Mouse (Mus musculus) intestine, embryonic 15.5 days (tissue): ENCODE results near the gene F11r. TPM values are rescaled to one million over a fixed set of nuclear protein-coding genes. Genes with fewer than 3 reads are reported as not detected.

Experiments used
- ATAC-seq: fragments of 200-750 bp; cut with Nextera tagmentation; 2 replicates; pipeline ENCODE4 v1.8.0; 2017; ENCODE audit warnings: moderate TSS enrichment, moderate library complexity
- H3K27ac ChIP-seq: fragments of 300-500 bp; sonication (generic); 2 replicates; pipeline ENCODE4 v1.5.1; 2015; ENCODE audit warnings: mild to moderate bottlenecking, inconsistent platforms
- H3K27me3 ChIP-seq: fragments of 300-500 bp; sonication (generic); replicated peaks from 2 replicates; pipeline ENCODE4 v1.6.1; 2015; ENCODE audit warnings: inconsistent platforms
- H3K36me3 ChIP-seq: fragments of 300-500 bp; sonication (generic); 2 replicates; pipeline ENCODE4 v1.6.1; 2015; ENCODE audit warnings: inconsistent platforms
- H3K4me1 ChIP-seq: fragments of 300-500 bp; sonication (generic); replicated peaks from 2 replicates; pipeline ENCODE4 v1.6.1; 2015; ENCODE audit warnings: inconsistent platforms
- H3K4me2 ChIP-seq: fragments of 300-500 bp; sonication (generic); replicated peaks from 2 replicates; pipeline ENCODE4 v1.6.1; 2015; ENCODE audit warnings: mild to moderate bottlenecking, inconsistent platforms
- H3K4me3 ChIP-seq: fragments of 300-500 bp; sonication (generic); replicated peaks from 2 replicates; pipeline ENCODE4 v1.5.1; 2015; ENCODE audit warnings: inconsistent platforms
- H3K9ac ChIP-seq: fragments of 300-500 bp; sonication (generic); 2 replicates; pipeline ENCODE4 v1.6.1; 2015; ENCODE audit warnings: inconsistent platforms
- H3K9me3 ChIP-seq: fragments of 300-500 bp; sonication (generic); 2 replicates; pipeline ENCODE4 v1.6.1; 2016; ENCODE audit warnings: inconsistent platforms
- WGBS: fragments of 180-500 bp; shearing (Covaris S2); methylation state at CpG from one replicate; pipeline ENCODE4 v1.1.7; 2015; 5-methylcytosine and 5-hydroxymethylcytosine counted together
- polyA plus RNA-seq: library from polyadenylated mRNA; unstranded; fragments of >200 nt; fragmentation: Nextera tagmentation; extraction: Ambion mirVana; gene quantifications from 2 replicates; pipeline ENCODE4 v1.2.1, GENCODE M21; 2015

Gene F11r
- polyA plus RNA-seq, 1 experiment from 2014 or later: 88.1 TPM

GRCm38 (mm10) chr1:171440025-171440725 is 2.8 kb downstream of the F11r start:
- Histone ChIP-seq H3K4me1 (peaks cover 24% of the 10 kb centered on the region), H3K36me3 (no peaks in the 10 kb centered on the region)

GRCm38 (mm10) chr1:171441466-171442412 is 4.4 kb downstream of the F11r start:
- peak overlapping the region; percentile 15 for H3K4me3 ChIP-seq
- no peak overlapping the region for H3K9ac ChIP-seq
- peak; percentile 68 for ATAC-seq

More at GRCm38 (mm10) chr1:171440025-171440725, 2.8 kb downstream of the F11r start:
- peak overlapping the region; percentile 86 for H3K27ac ChIP-seq
- no peaks in the 10 kb centered on the region for H3K27me3 ChIP-seq
- WGBS: 20% methylated on average over 9 of the region's 9 CpGs
- H3K9me3 ChIP-seq: no peaks in the 10 kb centered on the region
- H3K9ac ChIP-seq: peak overlapping the region; percentile 17; the same call in 1 of the 2 replicates
- H3K4me3 ChIP-seq: peak overlapping the region; percentile 58
- H3K4me2 ChIP-seq: peak overlapping the region; percentile 69
- ATAC-seq: no peak

GRCm38 (mm10) chr1:171442413-171442760 is 5.1 kb downstream of the F11r start:
- H3K4me1 ChIP-seq: peaks cover 21% of the 10 kb centered on the region
- no peaks in the 10 kb centered on the region for H3K9me3 ChIP-seq
- H3K4me3 ChIP-seq: peak overlapping the region; percentile 15
- no peaks in the 10 kb centered on the region for H3K36me3 ChIP-seq
- WGBS: 55% methylated on average over 8 of the region's 8 CpGs
- ATAC-seq: no peak
- peak overlapping the region; percentile 86 for H3K27ac ChIP-seq
- H3K9ac ChIP-seq: no peak overlapping the region
- H3K4me2 ChIP-seq: peak overlapping the region; percentile 69
- no peaks in the 10 kb centered on the region for H3K27me3 ChIP-seq

More at GRCm38 (mm10) chr1:171441466-171442412, 4.4 kb downstream of the F11r start:
- H3K27ac ChIP-seq: peak overlapping the region; percentile 86
- no peaks in the 10 kb centered on the region for H3K9me3 ChIP-seq
- H3K36me3 ChIP-seq: no peaks in the 10 kb centered on the region
- no peaks in the 10 kb centered on the region for H3K27me3 ChIP-seq
- H3K4me1 ChIP-seq: peaks cover 19% of the 10 kb centered on the region
- WGBS: 31% methylated on average over 7 of the region's 7 CpGs
- peak overlapping the region; percentile 69 for H3K4me2 ChIP-seq

DNA sequence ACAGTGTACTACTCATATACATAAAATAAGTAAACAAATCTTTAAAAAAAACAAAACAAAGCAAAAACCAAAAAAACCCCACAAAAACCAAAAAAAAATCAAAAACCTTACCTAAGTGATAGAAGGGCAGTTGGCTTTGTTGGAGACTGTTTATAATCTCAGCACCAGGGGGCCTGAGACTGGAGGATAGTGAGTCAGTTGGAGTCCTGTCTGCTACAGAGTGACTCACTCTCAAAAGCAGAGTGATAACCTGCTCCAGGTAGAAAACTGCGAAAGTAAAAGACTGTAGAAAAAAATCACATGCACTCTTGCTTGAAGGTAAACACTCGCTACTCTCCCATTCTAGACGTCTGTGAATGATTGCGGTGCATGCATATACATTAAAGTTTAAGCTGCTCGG is 7.7 kb downstream of the F11r start:
- Histone ChIP-seq H3K4me3 (no peak overlapping the region), H3K9ac (no peak overlapping the region), H3K4me2 (no peak overlapping the region), H3K27ac (no peak overlapping the region), H3K27me3 (no peaks in the 10 kb centered on the region), H3K9me3 (no peaks in the 10 kb centered on the region), H3K4me1 (peaks cover 25% of the 10 kb centered on the region), H3K36me3 (no peaks in the 10 kb centered on the region)
- 70% methylated on average over 5 of the region's 5 CpGs for WGBS
- ATAC-seq: no peak

DNA sequence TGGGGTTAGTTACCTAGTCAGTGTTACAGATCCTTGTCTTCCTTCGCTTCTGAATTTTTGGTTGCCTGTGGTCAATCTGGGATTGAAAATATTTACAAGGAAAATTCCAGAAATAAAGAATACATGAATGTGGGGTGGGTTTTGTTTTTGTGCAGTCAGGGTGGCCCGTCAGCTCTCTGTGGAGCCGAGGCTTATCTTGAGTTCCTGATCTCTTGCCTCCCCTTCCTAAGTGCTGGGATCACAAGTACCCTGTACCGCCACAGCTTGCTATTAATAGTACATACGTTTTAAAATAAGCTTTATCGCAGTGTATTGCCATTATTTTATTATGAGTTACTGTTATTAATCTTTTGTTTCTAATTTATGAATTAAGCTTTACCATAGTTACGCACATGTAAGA is 9.5 kb downstream of the F11r start:
- H3K4me3 ChIP-seq: no peak overlapping the region
- no peak for ATAC-seq
- H3K9me3 ChIP-seq: no peaks in the 10 kb centered on the region
- H3K36me3 ChIP-seq: no peaks in the 10 kb centered on the region
- H3K27me3 ChIP-seq: no peaks in the 10 kb centered on the region
- no peak overlapping the region for H3K4me2 ChIP-seq
- no peak overlapping the region for H3K27ac ChIP-seq
- H3K9ac ChIP-seq: no peak overlapping the region
- WGBS: 51% methylated on average over 7 of the region's 7 CpGs
- H3K4me1 ChIP-seq: peaks cover 14% of the 10 kb centered on the region

DNA sequence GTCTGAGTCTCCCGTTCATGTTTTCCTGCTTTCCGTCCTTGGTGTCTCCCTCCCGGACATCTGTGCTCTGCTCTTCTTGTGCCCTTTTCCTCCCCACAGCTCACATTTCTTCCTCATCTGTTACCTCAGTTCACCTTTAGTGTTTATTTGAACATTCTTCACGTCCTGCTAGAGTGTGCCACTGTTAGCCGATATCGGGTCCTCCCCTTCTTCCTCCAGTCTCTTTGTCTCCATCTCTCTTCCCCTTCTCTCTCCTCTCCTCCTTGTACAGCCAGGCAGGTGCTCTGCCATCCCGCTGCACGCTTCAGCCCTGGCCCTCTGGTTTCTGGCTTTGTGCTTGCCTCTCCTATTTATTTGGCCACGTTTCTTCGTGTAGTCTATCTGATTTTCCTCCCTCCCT is 10.4 kb downstream of the F11r start:
- Histone ChIP-seq H3K4me2 (peak overlapping the region; percentile 32; the same call in 1 of the 2 replicates), H3K9ac (no peak overlapping the region), H3K36me3 (no peaks in the 10 kb centered on the region), H3K4me1 (peaks cover 12% of the 10 kb centered on the region), H3K27ac (no peak overlapping the region), H3K27me3 (no peaks in the 10 kb centered on the region), H3K4me3 (no peak overlapping the region), H3K9me3 (no peaks in the 10 kb centered on the region)
- WGBS: 23% methylated on average over 10 of the region's 10 CpGs
- no peak for ATAC-seq

- peaks cover 11% of the 10 kb centered on the region for H3K4me1 ChIP-seq
- no peaks in the 10 kb centered on the region for H3K27me3 ChIP-seq
- no peak overlapping the region for H3K9ac ChIP-seq
- WGBS: 79% methylated on average over 11 of the region's 11 CpGs
- no peaks in the 10 kb centered on the region for H3K36me3 ChIP-seq
- H3K9me3 ChIP-seq: no peaks in the 10 kb centered on the region
- H3K4me2 ChIP-seq: no peak overlapping the region
- no peak overlapping the region for H3K4me3 ChIP-seq
- no peak overlapping the region for H3K27ac ChIP-seq
- no peak for ATAC-seq
Observed at GRCm38 (mm10) chr1:171450062-171450461, 12.7 kb downstream of the F11r start.

- no peak overlapping the region for H3K9ac ChIP-seq
- ATAC-seq: no peak
Observed at GRCm38 (mm10) chr1:171451001-171451400, 13.7 kb downstream of the F11r start.

DNA sequence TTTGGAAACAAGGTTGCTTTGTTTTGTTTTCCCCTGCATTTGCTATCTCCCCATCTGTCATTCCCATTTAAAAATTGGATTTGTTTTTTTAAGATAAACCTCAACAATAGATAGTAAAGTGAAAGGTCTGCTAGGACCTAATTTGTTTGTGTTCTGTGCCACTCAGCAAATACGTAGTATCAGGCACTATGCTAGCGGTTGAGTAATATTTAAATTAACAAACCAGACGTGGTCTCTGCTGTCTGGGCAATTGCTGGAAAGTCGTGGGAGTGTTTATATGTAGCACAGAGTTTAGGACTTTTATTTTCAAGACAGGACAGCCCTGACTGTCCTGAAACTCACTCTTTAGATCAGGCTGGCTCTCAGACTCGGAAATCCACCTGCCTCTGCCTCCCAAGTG is 15.2 kb downstream of the F11r start:
- no peaks in the 10 kb centered on the region for H3K9me3 ChIP-seq
- no peak overlapping the region for H3K9ac ChIP-seq
- no peaks in the 10 kb centered on the region for H3K36me3 ChIP-seq
- no peak overlapping the region for H3K4me2 ChIP-seq
- H3K4me3 ChIP-seq: no peak overlapping the region
- ATAC-seq: no peak
- H3K27me3 ChIP-seq: no peaks in the 10 kb centered on the region
- H3K4me1 ChIP-seq: peaks cover 7% of the 10 kb centered on the region
- WGBS: 60% methylated on average over 5 of the region's 5 CpGs
- no peak overlapping the region for H3K27ac ChIP-seq

More at GRCm38 (mm10) chr1:171451001-171451400, 13.7 kb downstream of the F11r start:
- Histone ChIP-seq H3K36me3 (no peaks in the 10 kb centered on the region), H3K4me2 (no peak overlapping the region), H3K4me3 (no peak overlapping the region), H3K4me1 (peaks cover 11% of the 10 kb centered on the region), H3K27me3 (no peaks in the 10 kb centered on the region), H3K27ac (no peak overlapping the region), H3K9me3 (no peaks in the 10 kb centered on the region)
- 63% methylated on average over 10 of the region's 10 CpGs for WGBS

DNA sequence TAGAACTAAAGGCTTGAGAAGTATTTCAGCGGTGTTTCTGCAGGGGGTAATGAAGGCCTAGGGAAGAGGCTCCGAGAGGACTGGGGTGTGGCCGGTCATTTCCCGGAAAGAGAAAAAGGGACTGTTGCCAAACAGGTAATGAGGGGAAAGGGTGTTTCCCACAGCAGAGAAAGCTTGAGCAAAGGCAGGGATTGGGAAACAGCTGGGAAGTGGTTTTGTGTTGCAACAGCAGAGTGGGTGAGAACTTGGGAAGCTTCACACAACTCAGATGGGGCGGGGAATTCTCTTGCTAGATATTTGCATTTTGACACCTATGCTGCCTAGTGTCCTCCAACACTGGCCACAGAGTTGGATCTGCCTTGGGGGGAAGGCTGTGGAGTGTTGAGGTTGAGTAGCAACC is 15.6 kb downstream of the F11r start:
- Histone ChIP-seq H3K9ac (no peak overlapping the region), H3K36me3 (no peaks in the 10 kb centered on the region), H3K4me3 (no peak overlapping the region), H3K27ac (no peak overlapping the region), H3K4me2 (no peak overlapping the region), H3K27me3 (no peaks in the 10 kb centered on the region), H3K9me3 (no peaks in the 10 kb centered on the region), H3K4me1 (0 out of 2 replicates have a peak, but pooled peaks cover 3% of the 10 kb centered on the region)
- no peak for ATAC-seq
- WGBS: 73% methylated on average over 5 of the region's 5 CpGs

GRCm38 (mm10) chr1:171454926-171455325 is 17.6 kb downstream of the F11r start:
- Histone ChIP-seq H3K36me3 (no peaks in the 10 kb centered on the region), H3K4me2 (no peak overlapping the region), H3K4me3 (no peak overlapping the region), H3K4me1 (0 out of 2 replicates have a peak, but pooled peaks cover 3% of the 10 kb centered on the region), H3K27ac (no peak overlapping the region), H3K27me3 (no peaks in the 10 kb centered on the region), H3K9ac (no peak overlapping the region), H3K9me3 (no peaks in the 10 kb centered on the region)
- 81% methylated on average over 6 of the region's 6 CpGs for WGBS
- ATAC-seq: no peak

GRCm38 (mm10) chr1:171457568-171457967 is 20.2 kb downstream of the F11r start:
- H3K4me2 ChIP-seq: no peak overlapping the region
- H3K9me3 ChIP-seq: no peaks in the 10 kb centered on the region
- no peak overlapping the region for H3K9ac ChIP-seq
- peaks cover 5% of the 10 kb centered on the region for H3K36me3 ChIP-seq
- no peaks in the 10 kb centered on the region for H3K27me3 ChIP-seq
- WGBS: 97% methylated on average over 1 of the region's 1 CpGs
- no peak overlapping the region for H3K4me3 ChIP-seq
- 0 out of 2 replicates have a peak, but pooled peaks cover 3% of the 10 kb centered on the region for H3K4me1 ChIP-seq
- no peak for ATAC-seq
- no peak overlapping the region for H3K27ac ChIP-seq
